Mouse (Mus musculus) brain, adult 2 months (tissue): Measurements from ENCODE around the gene Olfr525.

Experiments
- DNase-seq: peaks from one replicate; pipeline ENCODE4 v3.0.0; 2011; ENCODE audit warnings: low read depth, low spot score

Gene Olfr525

GRCm38 (mm10) chr7:140320558-140320957, at the start of gene Olfr525:
Gene Olfr525, plus strand, starts transcription at chr7:140320858.
- no peak for DNase-seq

- DNase-seq = no peak
Measured at GRCm38 (mm10) chr7:140295746-140296145, 24.9 kb upstream of the Olfr525 start.

- DNase-seq = no peak
Measured at GRCm38 (mm10) chr7:140296876-140297275, 23.8 kb upstream of the Olfr525 start.

- no peak for DNase-seq
Measured at GRCm38 (mm10) chr7:140299416-140299815, 21.2 kb upstream of the Olfr525 start.

GRCm38 (mm10) chr7:140319861-140320385, 735 bp upstream of the Olfr525 start:
- no peak for DNase-seq

- no peak for DNase-seq
Measured at GRCm38 (mm10) chr7:140321135-140321534, 477 bp downstream of the Olfr525 start.

GRCm38 (mm10) chr7:140329766-140330304, 9.2 kb downstream of the Olfr525 start:
- no peak for DNase-seq

GRCm38 (mm10) chr7:140333717-140334116, 13.1 kb downstream of the Olfr525 start, which contains the start of gene Olfr527:
Gene Olfr527, plus strand, starts transcription at chr7:140334017.
- no peak for DNase-seq

GRCm38 (mm10) chr7:140361571-140361970, 40.9 kb downstream of the Olfr525 start, which contains the start of gene Olfr60:
Gene Olfr60, minus strand, starts transcription at chr7:140361671.
- DNase-seq = no peak

- no peak for DNase-seq
Measured at GRCm38 (mm10) chr7:140374300-140374699, 53.6 kb downstream of the Olfr525 start.

- DNase-seq = no peak
Measured at GRCm38 (mm10) chr7:140376231-140376630, 55.6 kb downstream of the Olfr525 start, which contains the start of gene Olfr530. Gene Olfr530, minus strand, starts transcription at chr7:140376331.

- no peak for DNase-seq
Measured at GRCm38 (mm10) chr7:140376911-140377310, 56.3 kb downstream of the Olfr525 start.
